Mouse (Mus musculus): ENCODE measurements around the gene Eef2kmt. TPM values are rescaled to one million over a fixed set of nuclear protein-coding genes. Genes with fewer than 3 reads are reported as not detected.

Eef2kmt gene
- polyA plus RNA-seq, 1 experiment: 10.0 TPM

- H3K4me1 ChIP-seq (ENCODE audit: control insufficient read depth, insufficient read depth, low read length): no peaks in the 10 kb centered on the region; the same call in 1 of the 2 replicates
- H3K27ac ChIP-seq (ENCODE audit: insufficient read depth, low read length): peak within 1 kb of the TSS; percentile 51; the same call in 1 of the 2 replicates
- peak within 1 kb of the TSS; percentile 88 for H3K4me3 ChIP-seq (ENCODE audit: insufficient read depth, low read length)
- TF ChIP-seq POLR2A (IDR thresholded peaks at IDR 0.05; ENCODE audit: extremely low read depth, insufficient read depth, low read length): peak; percentile 55; the same call in 1 of the 2 replicates
- TF ChIP-seq CTCF (IDR thresholded peaks at IDR 0.05; ENCODE audit: extremely low read depth, insufficient read depth, low read length): no peak
These were observed 51.9 kb downstream of the Eef2kmt start, which contains the start of gene Nagpa for GRCm38 (mm10) chr16:5203668-5204433. Gene Nagpa, minus strand, starts transcription at chr16:5204012.

- no peak for TF ChIP-seq CTCF (IDR thresholded peaks at IDR 0.05; ENCODE audit: extremely low read depth, insufficient read depth, low read length)
- TF ChIP-seq POLR2A (IDR thresholded peaks at IDR 0.05; ENCODE audit: extremely low read depth, insufficient read depth, low read length): no peak
- peak overlapping the region; percentile 41; the same call in 1 of the 2 replicates for H3K27ac ChIP-seq (ENCODE audit: insufficient read depth, low read length)
- H3K4me3 ChIP-seq (ENCODE audit: insufficient read depth, low read length): peak overlapping the region; percentile 88
- H3K4me1 ChIP-seq (ENCODE audit: control insufficient read depth, insufficient read depth, low read length): no peaks in the 10 kb centered on the region; the same call in 1 of the 2 replicates
These were observed 52.6 kb downstream of the Eef2kmt start for GRCm38 (mm10) chr16:5203200-5203599.

GRCm38 (mm10) chr16:5202681-5203080 is 53.1 kb downstream of the Eef2kmt start:
- Histone ChIP-seq H3K4me3 (ENCODE audit: insufficient read depth, low read length) (peak overlapping the region; percentile 88; the same call in 1 of the 2 replicates), H3K4me1 (ENCODE audit: control insufficient read depth, insufficient read depth, low read length) (no peaks in the 10 kb centered on the region; the same call in 1 of the 2 replicates), H3K27ac (ENCODE audit: insufficient read depth, low read length) (no peak overlapping the region)
- TF ChIP-seq POLR2A (IDR thresholded peaks at IDR 0.05; ENCODE audit: extremely low read depth, insufficient read depth, low read length): no peak
- TF ChIP-seq CTCF (IDR thresholded peaks at IDR 0.05; ENCODE audit: extremely low read depth, insufficient read depth, low read length): peak; percentile 74

GRCm38 (mm10) chr16:5195080-5195479 is 60.7 kb downstream of the Eef2kmt start:
- H3K4me1 ChIP-seq (ENCODE audit: control insufficient read depth, insufficient read depth, low read length): no peaks in the 10 kb centered on the region
- H3K4me3 ChIP-seq (ENCODE audit: insufficient read depth, low read length): no peak overlapping the region
- no peak overlapping the region for H3K27ac ChIP-seq (ENCODE audit: insufficient read depth, low read length)
- TF ChIP-seq CTCF (IDR thresholded peaks at IDR 0.05; ENCODE audit: extremely low read depth, insufficient read depth, low read length) (peak; percentile 59), POLR2A (IDR thresholded peaks at IDR 0.05; ENCODE audit: extremely low read depth, insufficient read depth, low read length) (no peak)

Other genes starting within 250 kb of the Eef2kmt start
- gene Smim22, start 248.7 kb downstream of the Eef2kmt start, polyA plus RNA-seq (2012; rRNA removed): 3.1 TPM in 1 of 2 replicates, not detected in the other
- gene Rogdi, start 242.4 kb downstream of the Eef2kmt start, polyA plus RNA-seq (2012; rRNA removed): 300 and 341 TPM in 2 replicates
- 146 and 157 TPM in 2 replicates for gene Glyr1, start 206.1 kb downstream of the Eef2kmt start, polyA plus RNA-seq (2012; rRNA removed)
- gene Ubn1, start 205.9 kb downstream of the Eef2kmt start, polyA plus RNA-seq (2012; rRNA removed): 30.3 and 30.4 TPM in 2 replicates
- 0.25 and 0.42 TPM in 2 replicates for gene Ppl, start 123.6 kb downstream of the Eef2kmt start, polyA plus RNA-seq (2012; rRNA removed)
- gene Sec14l5, start 108.9 kb downstream of the Eef2kmt start, polyA plus RNA-seq (2012; rRNA removed): 12.2 and 15.4 TPM in 2 replicates
- gene Nagpa, start 52.0 kb downstream of the Eef2kmt start, polyA plus RNA-seq (2012; rRNA removed): 17.4 and 19.4 TPM in 2 replicates
- 8.6 and 9.3 TPM in 2 replicates for gene AU021092, start 33.7 kb downstream of the Eef2kmt start, polyA plus RNA-seq (2012; rRNA removed)
- 52.7 and 58.7 TPM in 2 replicates for gene Alg1, start 22.4 kb downstream of the Eef2kmt start, polyA plus RNA-seq (2012; rRNA removed)